Mouse (Mus musculus) limb, embryonic 11.5 days (tissue): ENCODE measurements around the gene Slc7a11. TPM values are rescaled to one million over a fixed set of nuclear protein-coding genes. Genes with fewer than 3 reads are reported as not detected.

Experiments used
- ATAC-seq: fragments of 200-750 bp; cut with Nextera tagmentation; 2 replicates; pipeline ENCODE4 v1.8.0; 2017; ENCODE audit warnings: low read depth; ENCODE audit not compliant: insufficient number of reproducible peaks, low FRiP score, low TSS enrichment
- DNase-seq: peaks from one replicate; pipeline ENCODE4 v3.0.0-alpha.2; 2015; ENCODE audit warnings: low spot score
- H3K27ac ChIP-seq: fragments of 300-500 bp; sonication (generic); replicated peaks from 2 replicates; pipeline ENCODE4 v1.5.1; 2014; ENCODE audit warnings: low read depth, mild to moderate bottlenecking, low read length
- H3K27me3 ChIP-seq: fragments of 300-500 bp; sonication (generic); 2 replicates; pipeline ENCODE4 v1.6.1; 2014; ENCODE audit warnings: mild to moderate bottlenecking, low read length, mixed read lengths; ENCODE audit not compliant: control insufficient read depth, insufficient read depth
- H3K36me3 ChIP-seq: fragments of 300-500 bp; sonication (generic); 2 replicates; pipeline ENCODE4 v1.6.1; 2014; ENCODE audit warnings: mild to moderate bottlenecking, low read length, moderate library complexity, mixed read lengths; ENCODE audit not compliant: control insufficient read depth, insufficient read depth
- H3K4me1 ChIP-seq: fragments of 300-500 bp; sonication (generic); 2 replicates; pipeline ENCODE4 v1.6.1; 2014; ENCODE audit warnings: low read length, mixed read lengths; ENCODE audit not compliant: control insufficient read depth, insufficient read depth
- H3K4me2 ChIP-seq: fragments of 300-500 bp; sonication (generic); 2 replicates; pipeline ENCODE4 v1.6.1; 2014; ENCODE audit warnings: low read depth, mild to moderate bottlenecking, moderate library complexity; ENCODE audit not compliant: severe bottlenecking
- H3K4me3 ChIP-seq: fragments of 300-500 bp; sonication (generic); 2 replicates; pipeline ENCODE4 v1.5.1; 2014; ENCODE audit warnings: low read depth, low read length
- H3K9ac ChIP-seq: fragments of 300-500 bp; sonication (generic); 2 replicates; pipeline ENCODE4 v1.6.1; 2014; ENCODE audit warnings: mild to moderate bottlenecking, low read length
- H3K9me3 ChIP-seq: fragments of 300-500 bp; sonication (generic); 2 replicates; pipeline ENCODE4 v1.6.1; 2016; ENCODE audit warnings: low read length; ENCODE audit not compliant: control insufficient read depth
- WGBS: fragments of 180-500 bp; shearing (Covaris S2); extraction: QIAGEN DNeasy Blood & Tissue Kit; methylation state at CpG from one replicate; pipeline ENCODE4 v1.1.7; 2014; 5-methylcytosine and 5-hydroxymethylcytosine counted together
- polyA plus RNA-seq: library from polyadenylated mRNA; unstranded; fragments of >200 nt; fragmentation: Nextera tagmentation; extraction: Ambion mirVana; gene quantifications from 2 replicates; pipeline ENCODE4 v1.2.1, GENCODE M21; 2014

Slc7a11 gene
- polyA plus RNA-seq, 1 experiment from 2014 or later: 4.4 TPM

DNA sequence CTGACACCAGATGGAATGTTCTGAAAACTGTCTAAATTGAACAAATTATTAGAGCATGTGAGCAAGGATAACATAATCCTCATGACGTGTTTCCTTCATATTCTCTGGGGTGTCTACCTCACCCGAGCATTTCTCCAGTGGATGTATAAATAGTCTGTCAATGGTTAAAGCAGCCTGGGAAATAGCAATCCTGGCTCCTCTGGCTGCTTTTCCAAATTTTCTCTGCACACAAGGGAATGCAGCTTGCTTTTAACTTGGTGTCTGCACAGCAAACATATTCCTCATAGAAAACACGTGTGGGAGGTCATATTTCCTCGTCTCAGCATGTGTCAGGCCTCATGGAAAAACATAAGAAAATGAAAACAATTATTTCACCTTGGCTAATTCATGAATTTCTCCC is 586.6 kb downstream of the Slc7a11 start:
- DNase-seq (no peak), ATAC-seq (no peak)

GRCm38 (mm10) chr3:49854277-49854676 is 589.1 kb downstream of the Slc7a11 start:
- no peaks in the 10 kb centered on the region for H3K4me1 ChIP-seq
- 62% methylated on average over 2 of the region's 2 CpGs for WGBS
- H3K36me3 ChIP-seq: no peaks in the 10 kb centered on the region
- no peaks in the 10 kb centered on the region for H3K9me3 ChIP-seq
- no peak overlapping the region for H3K4me2 ChIP-seq
- no peak overlapping the region for H3K4me3 ChIP-seq
- H3K27me3 ChIP-seq: no peaks in the 10 kb centered on the region
- H3K27ac ChIP-seq: no peak overlapping the region
- ATAC-seq (no peak), DNase-seq (no peak)
- no peak overlapping the region for H3K9ac ChIP-seq

More for the DNA sequence above, 586.6 kb downstream of the Slc7a11 start:
- Histone ChIP-seq H3K4me3 (no peak overlapping the region), H3K9ac (no peak overlapping the region), H3K27me3 (no peaks in the 10 kb centered on the region), H3K4me1 (no peaks in the 10 kb centered on the region), H3K9me3 (no peaks in the 10 kb centered on the region), H3K27ac (no peak overlapping the region), H3K4me2 (no peak overlapping the region), H3K36me3 (no peaks in the 10 kb centered on the region)
- 45% methylated on average over 4 of the region's 4 CpGs for WGBS

GRCm38 (mm10) chr3:49842971-49843370 is 600.4 kb downstream of the Slc7a11 start:
- no peaks in the 10 kb centered on the region for H3K36me3 ChIP-seq
- DNase-seq (no peak), ATAC-seq (no peak)
- WGBS: 80% methylated on average over 3 of the region's 3 CpGs
- H3K27me3 ChIP-seq: no peaks in the 10 kb centered on the region
- no peak overlapping the region for H3K27ac ChIP-seq
- H3K4me3 ChIP-seq: no peak overlapping the region
- no peaks in the 10 kb centered on the region for H3K9me3 ChIP-seq
- no peak overlapping the region for H3K4me2 ChIP-seq
- no peak overlapping the region for H3K9ac ChIP-seq
- 0 out of 2 replicates have a peak, but pooled peaks cover 3% of the 10 kb centered on the region for H3K4me1 ChIP-seq
